Mouse (Mus musculus) limb, embryonic 11.5 days (tissue): ENCODE measurements at regions not wholly inside any gene's neighbourhood (a gene's known extent, or its start where the extent isn't known, plus 50 kb on each side); places are given as distances from the start of the nearest gene placed in this dataset.

Source experiments
- ATAC-seq: fragments of 200-750 bp; cut with Nextera tagmentation; 2 replicates; pipeline ENCODE4 v1.8.0; 2017; ENCODE audit warnings: low read depth; ENCODE audit not compliant: insufficient number of reproducible peaks, low FRiP score, low TSS enrichment
- DNase-seq: peaks from one replicate; pipeline ENCODE4 v3.0.0-alpha.2; 2015; ENCODE audit warnings: low spot score
- H3K27ac ChIP-seq: fragments of 300-500 bp; sonication (generic); replicated peaks from 2 replicates; pipeline ENCODE4 v1.5.1; 2014; ENCODE audit warnings: low read depth, mild to moderate bottlenecking, low read length
- H3K27me3 ChIP-seq: fragments of 300-500 bp; sonication (generic); 2 replicates; pipeline ENCODE4 v1.6.1; 2014; ENCODE audit warnings: mild to moderate bottlenecking, low read length, mixed read lengths; ENCODE audit not compliant: control insufficient read depth, insufficient read depth
- H3K36me3 ChIP-seq: fragments of 300-500 bp; sonication (generic); 2 replicates; pipeline ENCODE4 v1.6.1; 2014; ENCODE audit warnings: mild to moderate bottlenecking, low read length, moderate library complexity, mixed read lengths; ENCODE audit not compliant: control insufficient read depth, insufficient read depth
- H3K4me1 ChIP-seq: fragments of 300-500 bp; sonication (generic); 2 replicates; pipeline ENCODE4 v1.6.1; 2014; ENCODE audit warnings: low read length, mixed read lengths; ENCODE audit not compliant: control insufficient read depth, insufficient read depth
- H3K4me2 ChIP-seq: fragments of 300-500 bp; sonication (generic); 2 replicates; pipeline ENCODE4 v1.6.1; 2014; ENCODE audit warnings: low read depth, mild to moderate bottlenecking, moderate library complexity; ENCODE audit not compliant: severe bottlenecking
- H3K4me3 ChIP-seq: fragments of 300-500 bp; sonication (generic); 2 replicates; pipeline ENCODE4 v1.5.1; 2014; ENCODE audit warnings: low read depth, low read length
- H3K9ac ChIP-seq: fragments of 300-500 bp; sonication (generic); 2 replicates; pipeline ENCODE4 v1.6.1; 2014; ENCODE audit warnings: mild to moderate bottlenecking, low read length
- H3K9me3 ChIP-seq: fragments of 300-500 bp; sonication (generic); 2 replicates; pipeline ENCODE4 v1.6.1; 2016; ENCODE audit warnings: low read length; ENCODE audit not compliant: control insufficient read depth
- WGBS: fragments of 180-500 bp; shearing (Covaris S2); extraction: QIAGEN DNeasy Blood & Tissue Kit; methylation state at CpG from one replicate; pipeline ENCODE4 v1.1.7; 2014; 5-methylcytosine and 5-hydroxymethylcytosine counted together

- WGBS: 83% methylated on average over 7 of the region's 7 CpGs
- no peak overlapping the region for H3K4me2 ChIP-seq
- no peaks in the 10 kb centered on the region for H3K36me3 ChIP-seq
- H3K27ac ChIP-seq: no peak overlapping the region
- no peaks in the 10 kb centered on the region for H3K9me3 ChIP-seq
- no peak overlapping the region for H3K9ac ChIP-seq
- ATAC-seq (no peak), DNase-seq (no peak)
- no peaks in the 10 kb centered on the region for H3K27me3 ChIP-seq
- H3K4me1 ChIP-seq: no peaks in the 10 kb centered on the region
- no peak overlapping the region for H3K4me3 ChIP-seq
Measured at GRCm38 (mm10) chr8:35904711-35905450, 139.3 kb downstream of the Gm19410 start.

DNA sequence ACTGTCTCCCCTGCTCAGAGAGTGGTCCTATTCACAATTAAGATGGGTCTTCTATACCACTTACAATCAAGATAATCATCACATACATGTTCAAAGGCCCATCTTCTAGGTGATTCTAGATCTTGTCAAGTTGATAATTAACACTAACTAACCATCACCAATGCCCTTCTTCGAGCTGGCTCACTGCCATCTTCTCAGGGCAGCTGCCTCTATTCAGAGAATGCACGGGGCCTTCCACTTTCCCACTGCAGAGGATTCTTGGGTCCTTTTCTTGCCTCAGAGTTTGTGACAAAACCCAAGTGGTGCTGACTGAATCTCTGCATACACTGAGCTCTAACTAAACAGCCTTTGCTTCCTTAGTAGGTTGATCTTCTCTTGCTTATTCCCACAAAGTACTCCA, 142.4 kb downstream of the Gm19410 start:
- no peak overlapping the region for H3K27ac ChIP-seq
- no peaks in the 10 kb centered on the region for H3K36me3 ChIP-seq
- 84% methylated on average over 2 of the region's 2 CpGs for WGBS
- DNase-seq (no peak), ATAC-seq (no peak)
- no peak overlapping the region for H3K4me3 ChIP-seq
- no peaks in the 10 kb centered on the region for H3K9me3 ChIP-seq
- no peak overlapping the region for H3K4me2 ChIP-seq
- H3K9ac ChIP-seq: no peak overlapping the region
- H3K27me3 ChIP-seq: no peaks in the 10 kb centered on the region
- H3K4me1 ChIP-seq: no peaks in the 10 kb centered on the region

DNA sequence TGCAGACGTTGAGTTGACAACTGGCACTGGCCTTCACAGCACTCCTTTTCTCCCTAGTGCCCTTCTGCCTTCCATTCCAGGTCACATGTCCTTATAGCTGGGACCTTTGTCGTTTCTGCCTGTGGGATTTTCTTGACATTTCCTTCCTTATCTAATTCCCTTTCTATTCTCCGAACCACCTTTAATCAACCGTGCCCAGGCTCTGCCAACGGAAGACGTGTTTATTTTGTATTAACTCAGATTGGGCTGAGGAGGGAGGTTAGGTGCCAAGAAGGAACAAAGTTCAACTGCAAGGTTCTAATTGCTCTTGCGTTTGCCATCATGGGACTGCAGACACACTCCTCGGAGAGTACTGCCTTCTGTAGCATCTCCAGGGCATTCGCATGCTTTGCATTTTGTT, 146.7 kb downstream of the Gm19410 start:
- Histone ChIP-seq H3K4me1 (no peaks in the 10 kb centered on the region), H3K9me3 (no peaks in the 10 kb centered on the region), H3K9ac (no peak overlapping the region), H3K36me3 (no peaks in the 10 kb centered on the region), H3K27ac (no peak overlapping the region), H3K27me3 (no peaks in the 10 kb centered on the region), H3K4me3 (no peak overlapping the region), H3K4me2 (no peak overlapping the region)
- ATAC-seq (no peak), DNase-seq (no peak)
- 85% methylated on average over 9 of the region's 9 CpGs for WGBS

GRCm38 (mm10) chr8:35915878-35916518, 150.4 kb downstream of the Gm19410 start:
- DNase-seq (no peak), ATAC-seq (no peak)
- Histone ChIP-seq H3K4me1 (no peaks in the 10 kb centered on the region), H3K9me3 (no peaks in the 10 kb centered on the region), H3K36me3 (no peaks in the 10 kb centered on the region), H3K4me2 (no peak overlapping the region), H3K9ac (no peak overlapping the region), H3K27me3 (no peaks in the 10 kb centered on the region), H3K27ac (no peak overlapping the region), H3K4me3 (no peak overlapping the region)
- WGBS: 72% methylated on average over 10 of the region's 10 CpGs

DNA sequence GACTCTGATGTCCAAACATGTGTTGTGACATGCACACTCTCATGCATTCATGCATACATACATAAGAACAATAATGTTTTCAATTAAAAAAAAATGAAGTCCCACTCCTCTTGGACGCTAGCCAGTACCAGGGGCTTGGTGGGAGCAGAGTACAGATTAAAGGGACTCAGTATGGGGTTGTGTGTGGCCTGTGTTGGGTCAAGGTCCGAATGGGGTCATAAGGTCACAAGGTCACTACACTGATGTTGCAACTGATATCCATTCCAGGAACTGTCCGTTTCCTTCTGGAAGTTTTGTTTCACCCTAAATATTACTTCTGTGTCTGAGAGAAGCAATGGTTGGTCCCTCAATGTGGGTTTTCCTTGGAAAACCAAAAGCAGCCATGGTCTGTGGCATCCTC, 152.0 kb downstream of the Gm19410 start:
- Histone ChIP-seq H3K27me3 (no peaks in the 10 kb centered on the region), H3K9ac (no peak overlapping the region), H3K4me3 (no peak overlapping the region), H3K27ac (no peak overlapping the region), H3K36me3 (no peaks in the 10 kb centered on the region), H3K4me2 (no peak overlapping the region), H3K4me1 (no peaks in the 10 kb centered on the region), H3K9me3 (no peaks in the 10 kb centered on the region)
- DNase-seq (no peak), ATAC-seq (no peak)
- WGBS: 61% methylated on average over 3 of the region's 3 CpGs

- ATAC-seq: no peak
- no peak overlapping the region for H3K9ac ChIP-seq
- WGBS: 68% methylated on average over 6 of the region's 6 CpGs
Measured at GRCm38 (mm10) chr8:35919451-35919850, 153.9 kb downstream of the Gm19410 start.

DNA sequence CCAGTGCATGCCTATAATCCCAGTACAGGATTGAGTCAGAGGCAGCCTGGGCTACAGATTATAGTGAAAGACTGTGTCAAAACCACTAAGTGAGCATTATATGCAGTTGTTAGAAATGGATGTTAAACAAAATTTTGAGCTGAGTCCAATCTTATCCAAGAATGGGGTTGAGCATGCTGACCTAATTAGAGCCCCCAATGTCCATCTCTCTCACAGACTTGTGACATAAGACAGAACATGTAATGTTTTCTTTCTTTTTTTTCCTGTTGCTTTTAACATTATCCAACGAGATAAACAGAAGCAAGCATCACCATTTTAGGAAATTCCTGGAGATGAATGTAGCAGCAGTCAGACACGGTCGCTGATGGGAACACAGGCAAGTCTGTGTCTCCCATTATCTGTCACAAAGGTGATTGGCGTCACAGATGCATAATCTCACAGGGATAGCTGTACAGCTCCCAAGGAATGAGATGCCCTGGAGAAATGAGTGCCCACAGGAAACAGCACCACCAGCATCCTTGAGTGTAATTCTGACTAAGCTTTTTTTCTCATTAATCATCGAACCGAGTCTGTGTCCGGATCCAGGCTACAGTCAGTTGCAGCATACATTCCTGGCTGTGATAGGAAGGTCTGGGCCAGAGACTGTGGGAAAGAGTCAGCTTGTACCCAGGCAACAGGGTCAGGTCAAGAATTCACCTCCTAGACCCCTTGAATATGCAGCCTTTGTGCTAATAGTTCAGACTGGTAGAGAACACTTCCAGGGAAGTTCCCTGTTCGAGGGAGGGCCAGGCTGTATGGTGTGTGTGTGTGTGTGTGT, 154.5 kb downstream of the Gm19410 start:
- Histone ChIP-seq H3K9me3 (no peaks in the 10 kb centered on the region), H3K4me1 (no peaks in the 10 kb centered on the region), H3K4me2 (no peak overlapping the region), H3K27ac (no peak overlapping the region), H3K4me3 (no peak overlapping the region), H3K27me3 (no peaks in the 10 kb centered on the region), H3K36me3 (no peaks in the 10 kb centered on the region), H3K9ac (no peak overlapping the region)
- 63% methylated on average over 8 of the region's 8 CpGs for WGBS
- no peak for DNase-seq
- ATAC-seq: no peak

More at GRCm38 (mm10) chr8:35919451-35919850, 153.9 kb downstream of the Gm19410 start:
- Histone ChIP-seq H3K27ac (no peak overlapping the region), H3K4me2 (no peak overlapping the region), H3K9me3 (no peaks in the 10 kb centered on the region), H3K4me1 (no peaks in the 10 kb centered on the region), H3K27me3 (no peaks in the 10 kb centered on the region), H3K4me3 (no peak overlapping the region), H3K36me3 (no peaks in the 10 kb centered on the region)
- no peak for DNase-seq

- ATAC-seq (no peak), DNase-seq (no peak)
- WGBS: 96% methylated on average over 1 of the region's 1 CpGs
- Histone ChIP-seq H3K36me3 (no peaks in the 10 kb centered on the region), H3K27ac (no peak overlapping the region), H3K4me3 (no peak overlapping the region), H3K4me2 (no peak overlapping the region), H3K9ac (no peak overlapping the region), H3K4me1 (no peaks in the 10 kb centered on the region), H3K9me3 (no peaks in the 10 kb centered on the region), H3K27me3 (no peaks in the 10 kb centered on the region)
Measured at GRCm38 (mm10) chr8:35924026-35924425, 158.4 kb downstream of the Gm19410 start.
